Mouse (Mus musculus): ENCODE data around the gene Mrpl23.

- TF ChIP-seq CTCF (IDR thresholded peaks at IDR 0.05; ENCODE audit: low read depth), result no peak
- TF ChIP-seq EP300 (IDR thresholded peaks at IDR 0.05; ENCODE audit: low read depth), result no peak
Observed at GRCm38 (mm10) chr7:142488053-142488452, 44.4 kb upstream of the Mrpl23 start.

All from liver, postnatal 0 days (tissue).